Mouse (Mus musculus) neural tube, embryonic 13.5 days (tissue): Measurements from ENCODE around the gene Styxl1. TPM values are rescaled to one million over a fixed set of nuclear protein-coding genes. Genes with fewer than 3 reads are reported as not detected.

Experiments used
- ATAC-seq: fragments of 200-750 bp; cut with Nextera tagmentation; 2 replicates; pipeline ENCODE4 v1.8.0; 2017; ENCODE audit warnings: low read depth, mild to moderate bottlenecking, moderate TSS enrichment, moderate library complexity
- H3K27ac ChIP-seq: fragments of 300-500 bp; sonication (generic); replicated peaks from 2 replicates; pipeline ENCODE4 v1.5.1; 2015; ENCODE audit warnings: moderate library complexity, mild to moderate bottlenecking, inconsistent platforms
- H3K27me3 ChIP-seq: fragments of 300-500 bp; sonication (generic); 2 replicates; pipeline ENCODE4 v1.6.1; 2015; ENCODE audit warnings: mild to moderate bottlenecking, inconsistent platforms
- H3K36me3 ChIP-seq: fragments of 300-500 bp; sonication (generic); 2 replicates; pipeline ENCODE4 v1.6.1; 2015; ENCODE audit warnings: mild to moderate bottlenecking, inconsistent platforms
- H3K4me1 ChIP-seq: fragments of 300-500 bp; sonication (generic); replicated peaks from 2 replicates; pipeline ENCODE4 v1.6.1; 2015; ENCODE audit warnings: inconsistent platforms
- H3K4me2 ChIP-seq: fragments of 300-500 bp; sonication (generic); 2 replicates; pipeline ENCODE4 v1.6.1; 2015; ENCODE audit warnings: inconsistent platforms, mild to moderate bottlenecking, moderate library complexity
- H3K4me3 ChIP-seq: fragments of 300-500 bp; sonication (generic); 2 replicates; pipeline ENCODE4 v1.5.1; 2015; ENCODE audit warnings: mild to moderate bottlenecking, inconsistent platforms
- H3K9ac ChIP-seq: fragments of 300-500 bp; sonication (generic); 2 replicates; pipeline ENCODE4 v1.6.1; 2015; ENCODE audit warnings: moderate library complexity, mild to moderate bottlenecking, inconsistent platforms
- H3K9me3 ChIP-seq: fragments of 300-500 bp; sonication (generic); 2 replicates; pipeline ENCODE4 v1.6.1; 2016; ENCODE audit warnings: inconsistent platforms
- WGBS: fragments of 180-500 bp; shearing (Covaris S2); methylation state at CpG from one replicate; pipeline ENCODE4 v1.1.7; 2015; 5-methylcytosine and 5-hydroxymethylcytosine counted together
- polyA plus RNA-seq: library from polyadenylated mRNA; unstranded; fragments of >200 nt; fragmentation: Nextera tagmentation; extraction: Ambion mirVana; gene quantifications from 2 replicates; pipeline ENCODE4 v1.2.1, GENCODE M21; 2015

Gene Styxl1
- polyA plus RNA-seq, 1 experiment from 2014 or later = not detected

DNA sequence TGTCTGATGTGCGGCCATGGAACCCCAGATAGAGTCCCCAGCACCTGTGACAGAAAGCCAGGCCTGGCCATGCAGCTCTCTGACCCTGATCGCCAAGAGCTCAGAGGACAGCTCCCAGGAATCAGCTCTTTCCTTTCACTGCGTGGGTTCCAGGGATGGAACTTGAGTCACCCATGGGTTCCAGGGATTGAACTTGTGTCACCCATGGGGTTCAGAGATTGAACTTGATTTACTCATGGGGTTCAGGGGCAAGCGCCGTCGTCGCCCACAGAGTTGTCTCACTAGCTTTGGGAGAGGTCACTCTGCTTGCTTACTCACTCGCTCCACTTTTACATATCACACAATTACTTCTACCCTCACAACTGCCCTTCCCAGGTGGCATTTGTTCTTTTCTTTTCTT lies 57.1 kb downstream of the Styxl1 start:
- WGBS = 97% methylated on average over 8 of the region's 8 CpGs
- no peak for ATAC-seq
- H3K4me2 ChIP-seq = no peak overlapping the region

DNA sequence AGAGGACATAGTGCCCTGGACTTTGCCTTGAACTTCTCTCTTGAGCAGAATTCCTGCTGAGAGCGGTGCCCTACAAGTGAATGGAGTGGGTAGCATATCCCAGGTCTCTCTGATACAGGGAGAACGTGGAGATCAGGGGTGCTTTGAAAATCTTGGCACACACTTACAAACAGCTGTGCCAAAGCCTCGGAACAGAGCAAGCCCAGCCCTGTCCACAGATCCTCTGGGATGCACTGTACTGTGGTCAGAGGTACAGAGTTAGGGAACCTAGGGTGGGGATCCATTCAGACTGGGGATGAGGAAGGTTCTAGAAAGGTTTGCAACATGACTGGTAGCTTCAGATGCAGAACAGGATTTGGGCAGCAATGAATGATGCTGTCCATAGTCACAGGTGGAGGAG lies 58.1 kb downstream of the Styxl1 start:
- 80% methylated on average over 3 of the region's 3 CpGs for WGBS
- no peak overlapping the region for H3K9ac ChIP-seq
- H3K4me3 ChIP-seq = no peak overlapping the region
- no peaks in the 10 kb centered on the region for H3K9me3 ChIP-seq
- H3K4me1 ChIP-seq = peaks cover 28% of the 10 kb centered on the region
- H3K36me3 ChIP-seq = peaks cover 39% of the 10 kb centered on the region
- H3K27ac ChIP-seq = no peak overlapping the region
- no peaks in the 10 kb centered on the region for H3K27me3 ChIP-seq
- no peak for ATAC-seq
- no peak overlapping the region for H3K4me2 ChIP-seq

More for the DNA sequence above, 57.1 kb downstream of the Styxl1 start:
- H3K27me3 ChIP-seq = no peaks in the 10 kb centered on the region
- H3K27ac ChIP-seq = no peak overlapping the region
- H3K9ac ChIP-seq = no peak overlapping the region
- H3K9me3 ChIP-seq = no peaks in the 10 kb centered on the region
- peaks cover 38% of the 10 kb centered on the region for H3K4me1 ChIP-seq
- H3K36me3 ChIP-seq = peaks cover 33% of the 10 kb centered on the region
- H3K4me3 ChIP-seq = no peak overlapping the region

DNA sequence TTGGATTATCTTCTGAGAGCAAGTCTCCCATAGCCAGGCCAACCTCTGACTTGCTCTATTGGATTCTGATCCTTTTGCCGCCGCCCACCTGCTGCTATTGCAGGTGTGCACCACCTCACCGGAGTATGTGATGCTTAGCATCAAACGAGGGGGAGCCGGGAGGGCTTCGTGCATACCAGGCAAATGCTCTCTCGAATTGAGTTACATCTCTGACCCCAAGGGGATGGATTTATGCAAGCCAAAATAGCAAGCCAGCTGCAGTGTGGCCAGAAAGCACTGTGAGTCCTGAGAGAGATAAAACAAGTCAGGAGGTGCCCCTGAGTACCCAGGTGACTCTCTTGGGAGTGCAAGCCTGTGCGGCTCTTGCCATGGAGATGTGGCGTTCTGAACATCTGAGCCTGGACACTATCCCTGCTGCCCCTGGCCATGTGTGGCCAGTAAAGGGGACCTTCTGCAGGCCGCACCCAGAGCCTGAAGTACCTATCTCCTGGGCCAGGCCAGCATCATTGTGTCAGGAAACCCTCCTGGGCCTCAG lies 58.5 kb downstream of the Styxl1 start:
- no peak overlapping the region for H3K4me2 ChIP-seq
- no peaks in the 10 kb centered on the region for H3K9me3 ChIP-seq
- no peaks in the 10 kb centered on the region for H3K27me3 ChIP-seq
- H3K4me1 ChIP-seq = peaks cover 24% of the 10 kb centered on the region
- no peak overlapping the region for H3K4me3 ChIP-seq
- H3K9ac ChIP-seq = no peak overlapping the region
- WGBS = 86% methylated on average over 10 of the region's 10 CpGs
- peaks cover 39% of the 10 kb centered on the region for H3K36me3 ChIP-seq
- no peak for ATAC-seq
- H3K27ac ChIP-seq = no peak overlapping the region

DNA sequence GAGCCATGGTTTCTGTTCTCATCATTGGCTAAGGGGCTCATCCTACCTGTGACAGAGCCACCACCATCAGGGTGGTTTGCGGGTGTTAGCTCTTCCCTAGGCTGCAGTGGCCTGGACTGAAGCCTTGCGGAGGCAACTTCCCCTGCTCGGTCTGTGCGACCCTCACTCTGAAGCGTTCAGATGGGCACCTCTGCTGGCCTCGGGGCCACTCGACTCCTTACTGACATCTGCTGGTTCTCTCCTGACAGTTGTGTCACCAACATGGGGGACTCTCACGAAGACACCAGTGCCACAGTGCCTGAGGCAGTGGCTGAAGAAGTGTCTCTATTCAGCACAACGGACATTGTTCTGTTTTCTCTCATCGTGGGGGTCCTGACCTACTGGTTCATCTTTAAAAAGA lies 62.6 kb downstream of the Styxl1 start:
- Histone ChIP-seq H3K36me3 (peaks cover 39% of the 10 kb centered on the region), H3K4me2 (no peak overlapping the region), H3K27me3 (no peaks in the 10 kb centered on the region), H3K9me3 (no peaks in the 10 kb centered on the region), H3K27ac (no peak overlapping the region), H3K4me3 (no peak overlapping the region), H3K4me1 (peaks cover 23% of the 10 kb centered on the region), H3K9ac (no peak overlapping the region)
- ATAC-seq = no peak
- 55% methylated on average over 10 of the region's 10 CpGs for WGBS

DNA sequence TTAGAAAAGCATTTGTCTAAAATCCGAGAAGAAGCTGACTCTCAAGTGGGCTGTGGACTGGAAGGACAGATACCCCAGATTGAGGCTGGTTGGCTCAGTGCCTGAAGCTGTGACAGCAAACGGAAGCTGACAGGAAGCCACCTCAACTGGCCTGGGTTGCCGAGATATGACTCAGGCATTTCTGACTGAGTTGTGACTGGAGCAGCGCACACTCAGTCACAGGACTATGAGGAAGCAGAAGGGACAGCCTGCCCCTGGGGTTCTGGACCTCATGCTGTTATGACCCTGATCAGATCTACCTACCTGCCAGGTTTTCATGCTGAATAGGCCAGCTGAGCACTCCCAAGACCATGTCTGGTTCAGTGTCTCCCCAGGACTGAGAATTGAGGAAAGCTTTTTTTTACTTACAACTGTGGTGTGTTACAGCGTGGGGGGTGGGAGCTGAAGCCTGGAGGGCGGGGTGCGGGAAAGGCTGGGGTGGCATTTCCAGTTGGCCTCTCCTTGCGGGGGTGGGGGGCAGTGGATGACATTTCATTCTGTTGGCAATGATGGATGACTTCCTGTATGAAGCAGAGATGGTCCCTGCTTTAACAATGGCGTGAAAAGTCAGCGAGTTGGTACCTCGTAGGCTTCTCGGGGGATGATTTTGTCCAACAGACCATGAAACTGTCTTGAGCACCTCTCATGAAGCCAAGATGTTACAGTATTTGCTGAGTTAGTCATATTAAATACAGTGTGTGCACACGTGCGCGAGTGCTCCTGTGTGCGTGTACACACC lies 64.6 kb downstream of the Styxl1 start:
- Histone ChIP-seq H3K27me3 (no peaks in the 10 kb centered on the region), H3K9ac (no peak overlapping the region), H3K36me3 (peaks cover 36% of the 10 kb centered on the region), H3K4me1 (peaks cover 23% of the 10 kb centered on the region), H3K9me3 (no peaks in the 10 kb centered on the region), H3K4me2 (no peak overlapping the region), H3K4me3 (no peak overlapping the region), H3K27ac (no peak overlapping the region)
- 65% methylated on average over 16 of the region's 16 CpGs for WGBS
- ATAC-seq = no peak

DNA sequence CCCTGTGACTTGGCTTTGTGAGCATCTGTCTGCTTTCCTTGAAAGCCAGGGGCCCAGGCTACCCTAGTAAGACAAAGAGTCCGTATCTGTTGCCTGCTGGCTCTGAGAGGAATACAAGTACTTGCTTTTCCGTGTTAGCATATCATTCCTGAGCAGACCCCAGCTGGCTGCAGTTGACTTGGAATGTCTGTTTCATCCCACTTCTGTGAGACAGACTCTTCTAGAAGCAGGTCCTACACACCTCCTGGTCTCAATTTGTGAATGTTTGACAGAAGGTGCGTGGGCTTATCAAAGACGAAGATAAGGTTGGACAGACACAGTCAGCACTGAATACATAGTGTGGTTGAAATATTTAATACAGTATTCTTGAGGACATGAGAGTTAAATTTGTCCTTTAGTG lies 65.4 kb downstream of the Styxl1 start:
- H3K36me3 ChIP-seq = peaks cover 36% of the 10 kb centered on the region
- no peak overlapping the region for H3K9ac ChIP-seq
- H3K27ac ChIP-seq = no peak overlapping the region
- no peaks in the 10 kb centered on the region for H3K27me3 ChIP-seq
- peaks cover 23% of the 10 kb centered on the region for H3K4me1 ChIP-seq
- H3K4me3 ChIP-seq = no peak overlapping the region
- 71% methylated on average over 4 of the region's 4 CpGs for WGBS
- ATAC-seq = no peak
- H3K9me3 ChIP-seq = no peaks in the 10 kb centered on the region
- no peak overlapping the region for H3K4me2 ChIP-seq

DNA sequence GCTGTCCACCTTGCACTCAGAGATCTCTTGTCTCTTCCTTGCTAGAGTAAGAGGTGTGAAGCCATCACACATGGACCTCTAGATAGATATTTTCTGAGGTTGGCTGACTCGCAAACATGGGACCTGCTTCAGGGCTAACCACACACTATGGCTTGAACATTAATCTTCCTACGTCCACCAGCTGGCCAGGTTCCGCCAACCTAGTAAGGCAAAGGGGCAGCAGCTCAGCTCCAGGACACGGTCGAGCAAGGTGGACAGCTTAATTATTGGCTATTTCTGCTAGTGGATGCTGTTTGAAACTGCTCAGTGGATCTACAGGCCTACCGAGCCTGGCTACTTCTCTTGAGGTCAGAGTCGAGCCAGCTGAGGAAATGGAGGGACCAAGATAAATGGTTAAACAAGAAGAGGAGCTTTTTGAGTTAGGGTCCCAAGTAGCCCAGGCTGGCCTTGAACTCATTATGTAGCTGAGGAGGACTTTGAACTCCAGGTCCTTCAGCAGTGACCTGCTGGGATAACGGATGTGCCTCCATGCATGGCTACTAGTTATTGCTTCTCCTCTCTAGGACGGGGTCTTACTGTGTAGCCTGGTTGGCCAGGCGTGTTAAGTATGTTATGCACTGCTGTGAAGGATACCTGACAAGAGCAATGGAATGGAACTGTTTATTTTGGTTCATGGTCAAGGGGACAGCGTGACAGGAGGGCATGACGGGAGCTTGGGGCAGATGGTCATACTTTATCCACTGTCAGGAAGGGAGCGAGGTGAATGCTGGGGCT lies 66.4 kb downstream of the Styxl1 start:
- Histone ChIP-seq H3K9me3 (no peaks in the 10 kb centered on the region), H3K27ac (no peak overlapping the region), H3K4me3 (no peak overlapping the region), H3K4me1 (peaks cover 23% of the 10 kb centered on the region), H3K4me2 (no peak overlapping the region), H3K36me3 (peaks cover 36% of the 10 kb centered on the region), H3K27me3 (no peaks in the 10 kb centered on the region), H3K9ac (no peak overlapping the region)
- no peak for ATAC-seq
- WGBS = 87% methylated on average over 13 of the region's 13 CpGs

DNA sequence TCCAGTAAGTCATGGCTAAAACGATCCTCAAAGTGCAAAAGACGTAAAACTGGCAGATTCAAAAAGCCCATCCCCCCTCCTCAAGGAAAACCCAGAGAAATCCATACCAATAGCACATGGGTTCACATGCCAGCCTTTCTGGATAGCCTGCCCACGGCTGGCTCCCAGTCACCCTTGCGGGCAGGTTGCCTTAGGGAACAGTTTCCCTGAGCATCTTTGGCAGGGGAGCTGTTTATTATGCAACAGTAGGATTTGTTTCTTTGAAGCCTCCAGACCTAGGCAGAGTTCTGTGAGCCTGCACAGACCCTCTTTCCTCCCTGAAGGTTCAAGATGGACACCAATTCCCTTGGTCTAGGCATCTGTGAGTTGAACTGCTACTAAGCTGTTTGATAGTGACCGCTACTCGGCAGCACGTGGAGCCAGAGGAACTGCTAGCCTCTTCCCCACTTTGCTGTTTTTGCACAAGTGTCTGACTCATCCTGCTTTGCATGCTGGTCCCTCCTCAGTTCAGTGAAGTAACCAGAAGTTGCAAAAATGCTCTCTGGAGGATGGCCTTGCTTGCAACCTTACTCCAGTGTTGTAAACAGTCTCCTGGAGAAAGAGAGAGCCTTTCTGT lies 67.5 kb downstream of the Styxl1 start:
- Histone ChIP-seq H3K27ac (no peak overlapping the region), H3K4me3 (no peak overlapping the region), H3K9me3 (no peaks in the 10 kb centered on the region), H3K4me1 (peaks cover 23% of the 10 kb centered on the region), H3K36me3 (peaks cover 35% of the 10 kb centered on the region), H3K4me2 (no peak overlapping the region), H3K27me3 (no peaks in the 10 kb centered on the region), H3K9ac (no peak overlapping the region)
- WGBS = 83% methylated on average over 7 of the region's 7 CpGs
- no peak for ATAC-seq

DNA sequence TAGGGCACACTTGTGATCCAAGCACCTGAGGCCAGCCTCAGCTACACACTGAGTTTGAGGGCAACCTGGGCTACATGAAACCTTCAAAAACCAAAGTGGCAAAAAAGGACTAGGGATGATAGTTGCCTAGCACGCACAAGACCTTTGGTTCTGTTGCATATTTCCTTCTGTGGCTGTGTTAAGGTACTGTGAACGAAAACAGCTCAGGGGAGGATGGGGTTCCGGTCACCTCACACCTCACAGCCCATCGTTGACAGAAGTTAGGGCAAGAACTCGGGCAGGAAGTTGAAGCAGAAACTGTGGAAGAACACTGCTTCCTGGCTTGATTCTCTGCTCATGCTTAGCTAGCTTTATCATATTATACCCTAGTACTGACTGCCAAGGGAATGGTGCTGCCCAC lies 68.5 kb downstream of the Styxl1 start:
- no peak for ATAC-seq
- no peaks in the 10 kb centered on the region for H3K27me3 ChIP-seq
- H3K27ac ChIP-seq = no peak overlapping the region
- peaks cover 23% of the 10 kb centered on the region for H3K4me1 ChIP-seq
- 96% methylated on average over 5 of the region's 5 CpGs for WGBS
- no peak overlapping the region for H3K4me2 ChIP-seq
- H3K36me3 ChIP-seq = peaks cover 39% of the 10 kb centered on the region
- H3K9ac ChIP-seq = no peak overlapping the region
- no peak overlapping the region for H3K4me3 ChIP-seq
- H3K9me3 ChIP-seq = no peaks in the 10 kb centered on the region

DNA sequence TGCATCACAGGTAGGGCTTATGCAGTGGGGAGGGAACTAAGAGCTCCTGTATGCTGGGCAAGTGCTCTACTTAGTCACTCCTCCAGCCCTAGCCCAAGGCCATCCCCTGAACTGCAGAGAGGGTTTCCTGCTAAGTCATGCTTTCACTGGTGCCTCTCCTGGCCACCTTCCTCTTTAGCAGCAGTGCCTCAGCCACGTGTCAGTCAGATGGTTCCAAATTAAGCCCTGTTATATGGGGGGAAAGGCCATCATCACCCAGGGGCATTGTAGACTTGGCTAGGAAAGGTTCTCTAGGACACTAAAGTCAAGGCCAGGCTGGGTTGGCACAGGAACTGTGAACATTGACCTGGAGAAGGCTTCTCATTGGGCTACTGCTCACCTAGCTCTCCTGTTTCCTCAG lies 70.3 kb downstream of the Styxl1 start:
- H3K9me3 ChIP-seq = no peaks in the 10 kb centered on the region
- H3K4me2 ChIP-seq = no peak overlapping the region
- whole genome bisulfite sequencing = 55% methylated on average over 1 of the region's 1 CpGs
- peaks cover 9% of the 10 kb centered on the region for H3K4me1 ChIP-seq
- ATAC-seq = no peak
- H3K27me3 ChIP-seq = no peaks in the 10 kb centered on the region
- H3K36me3 ChIP-seq = peaks cover 39% of the 10 kb centered on the region
- no peak overlapping the region for H3K27ac ChIP-seq
- H3K9ac ChIP-seq = no peak overlapping the region
- no peak overlapping the region for H3K4me3 ChIP-seq

DNA sequence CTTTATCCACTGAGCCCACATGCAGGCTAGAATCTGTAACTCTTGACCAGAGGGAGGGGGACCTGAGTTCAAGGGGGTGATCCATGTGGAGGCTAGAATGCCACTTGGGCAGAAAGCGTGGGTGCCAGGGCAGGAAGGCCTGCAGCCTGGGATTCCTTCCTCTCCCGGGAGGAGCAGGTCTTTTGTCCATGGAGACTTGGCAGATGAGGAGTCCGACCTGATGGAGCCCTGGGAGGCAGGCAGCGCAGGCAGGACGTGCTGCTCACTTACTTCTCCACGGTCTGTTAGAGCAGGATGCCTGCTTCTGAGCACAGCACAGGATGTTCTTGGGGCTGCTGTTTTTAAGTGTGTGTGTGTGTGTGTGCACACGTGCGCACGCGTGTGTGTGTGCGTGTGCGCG lies 71.1 kb downstream of the Styxl1 start:
- Histone ChIP-seq H3K9me3 (no peaks in the 10 kb centered on the region), H3K36me3 (peaks cover 45% of the 10 kb centered on the region), H3K27me3 (no peaks in the 10 kb centered on the region), H3K4me3 (no peak overlapping the region), H3K4me2 (no peak overlapping the region), H3K27ac (no peak overlapping the region), H3K9ac (no peak overlapping the region), H3K4me1 (peaks cover 1% of the 10 kb centered on the region; the same call in 1 of the 2 replicates)
- 95% methylated on average over 13 of the region's 13 CpGs for WGBS
- no peak for ATAC-seq

DNA sequence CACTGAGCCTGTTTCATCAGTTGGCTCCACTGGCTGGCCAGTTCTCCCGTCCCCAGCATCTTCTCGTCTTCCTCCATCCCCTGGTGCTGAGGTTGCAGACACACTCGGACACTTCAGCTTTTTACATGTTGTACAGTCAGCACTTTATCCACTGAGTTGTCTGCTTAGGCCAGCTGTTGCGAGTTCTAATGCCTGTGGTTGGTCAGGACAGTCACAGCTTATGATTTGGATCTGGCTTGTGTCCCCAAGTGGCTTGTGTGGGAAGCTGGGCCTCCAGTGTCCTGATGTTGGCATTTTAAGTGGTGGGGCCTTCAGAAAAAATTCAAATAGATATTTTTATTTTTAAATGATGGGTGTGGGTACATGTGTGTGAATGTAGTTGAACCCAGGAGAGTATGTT lies 72.8 kb downstream of the Styxl1 start:
- H3K9ac ChIP-seq = no peak overlapping the region
- WGBS = 93% methylated on average over 4 of the region's 4 CpGs
- H3K4me3 ChIP-seq = no peak overlapping the region
- ATAC-seq = no peak
- no peak overlapping the region for H3K27ac ChIP-seq
- peaks cover 58% of the 10 kb centered on the region for H3K36me3 ChIP-seq
- no peaks in the 10 kb centered on the region for H3K9me3 ChIP-seq
- H3K4me2 ChIP-seq = no peak overlapping the region
- no peaks in the 10 kb centered on the region for H3K4me1 ChIP-seq
- no peaks in the 10 kb centered on the region for H3K27me3 ChIP-seq
